Mouse (Mus musculus) liver, postnatal 0 days (tissue): Measurements from ENCODE around the gene Paox.

Experiments used
- CTCF ChIP-seq: sonication (generic); IDR thresholded peaks from 2 replicates; pipeline ENCODE4 v1.5.1; 2016; ENCODE audit warnings: antibody characterized with exemption, low read depth
- EP300 ChIP-seq: IDR thresholded peaks from 2 replicates; pipeline ENCODE4 v1.6.1; 2016; ENCODE audit warnings: antibody characterized with exemption, low read depth, mild to moderate bottlenecking

GRCm38 (mm10) chr7:140095556-140095955, 20.0 kb upstream of the Paox start:
- TF ChIP-seq CTCF (no peak), EP300 (no peak)
